Mouse (Mus musculus) cortical plate, adult 2 months (tissue): ENCODE measurements around the gene Xkr8.

ENCODE experiments used
- CTCF ChIP-seq: fragments of 200-500 bp; IDR thresholded peaks from 2 replicates; pipeline ENCODE4 v1.5.1; 2011; ENCODE audit warnings: mild to moderate bottlenecking, control low read depth, low read length; ENCODE audit not compliant: insufficient read depth; ENCODE audit errors: extremely low read depth
- POLR2A ChIP-seq: fragments of 200-500 bp; IDR thresholded peaks from 2 replicates; pipeline ENCODE4 v1.6.1; 2011; ENCODE audit warnings: mild to moderate bottlenecking, low read length, control low read depth; ENCODE audit not compliant: insufficient read depth; ENCODE audit errors: extremely low read depth

- TF ChIP-seq CTCF (no peak), POLR2A (no peak)
Observed at GRCm38 (mm10) chr4:132746911-132747517, 14.7 kb upstream of the Xkr8 start.
